Mouse (Mus musculus) T-cell, adult 2 months (primary cell): ENCODE results near the gene Rap1gap2.
"Not testable (repeated sequence)": the region's sequence is repeated elsewhere in the genome, so short reads cannot be mapped to it uniquely, and the experiment has no call there.

Experiments used
- DNase-seq: peaks from one replicate; pipeline ENCODE4 v3.0.0; 2022; ENCODE audit warnings: low spot score

The Rap1gap2 gene

GRCm38 (mm10) chr11:74621974-74622669, 11.4 kb upstream of the Rap1gap2 start:
- DNase-seq = no peak

- DNase-seq = no peak
Observed at GRCm38 (mm10) chr11:74619956-74620300, 9.2 kb upstream of the Rap1gap2 start.

DNA sequence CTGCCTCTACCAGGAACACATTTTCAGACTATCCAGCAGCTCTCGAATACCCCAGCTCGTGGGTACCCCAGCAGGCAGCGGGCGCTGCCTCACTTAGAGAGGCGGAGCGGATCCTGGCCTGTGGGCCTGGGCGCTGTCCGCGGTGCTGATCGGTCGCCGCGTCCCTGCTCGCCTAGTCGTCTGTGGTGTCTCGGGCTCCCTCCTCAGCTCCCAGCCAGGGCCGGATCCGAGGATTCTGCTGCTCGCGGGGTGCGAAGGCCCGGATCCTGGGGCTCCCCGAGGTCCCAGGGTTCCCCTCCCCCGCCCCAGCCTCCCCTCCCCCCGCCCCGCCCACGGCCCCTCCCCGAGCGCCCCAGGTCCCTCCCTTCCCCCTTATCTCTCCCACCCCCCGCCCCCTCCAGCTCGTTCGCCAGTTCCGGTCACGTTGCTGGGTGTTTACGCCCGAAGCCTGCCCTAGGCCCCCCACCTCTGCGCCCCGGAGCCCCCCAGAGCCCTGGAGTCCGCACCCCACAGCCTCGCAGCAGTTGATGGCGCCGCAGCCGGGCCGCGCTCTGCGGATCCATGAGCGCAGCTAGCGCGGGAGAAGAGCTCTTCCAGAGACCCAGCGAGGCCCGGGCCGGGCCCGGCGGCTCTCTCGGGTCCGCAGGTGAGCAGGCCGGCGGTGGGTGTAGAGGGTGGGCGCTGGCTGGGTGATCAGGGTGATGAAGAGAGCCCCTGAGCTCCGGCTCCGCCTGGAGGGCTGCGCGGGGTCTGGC, 8.7 kb upstream of the Rap1gap2 start, which contains the start of gene Ccdc92b:
Ccdc92b (plus strand) TSS at position 405 of the 755 bp plus-strand sequence.
- DNase-seq = peak; percentile 54

- no peak for DNase-seq
Observed at GRCm38 (mm10) chr11:74615571-74615970, 4.9 kb upstream of the Rap1gap2 start.

DNA sequence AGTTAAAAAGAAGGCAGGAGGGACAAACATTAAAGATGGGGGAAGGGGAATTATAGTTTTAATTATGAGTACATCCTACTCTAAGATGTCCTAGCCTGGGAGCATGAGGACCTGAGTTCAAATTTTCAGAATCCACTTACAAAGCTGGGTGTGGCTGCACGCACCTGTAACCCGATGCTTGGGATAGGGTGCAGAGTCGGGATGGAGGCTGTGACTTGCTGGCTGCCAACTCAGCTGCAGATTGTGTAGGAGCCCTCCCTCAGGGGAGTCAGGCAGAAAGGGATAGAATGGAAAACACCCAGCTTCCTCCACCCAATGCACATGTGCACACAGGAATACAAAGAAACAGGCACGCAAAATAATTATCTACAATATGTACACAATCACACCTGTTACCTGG, 2.7 kb upstream of the Rap1gap2 start:
- no peak for DNase-seq

DNA sequence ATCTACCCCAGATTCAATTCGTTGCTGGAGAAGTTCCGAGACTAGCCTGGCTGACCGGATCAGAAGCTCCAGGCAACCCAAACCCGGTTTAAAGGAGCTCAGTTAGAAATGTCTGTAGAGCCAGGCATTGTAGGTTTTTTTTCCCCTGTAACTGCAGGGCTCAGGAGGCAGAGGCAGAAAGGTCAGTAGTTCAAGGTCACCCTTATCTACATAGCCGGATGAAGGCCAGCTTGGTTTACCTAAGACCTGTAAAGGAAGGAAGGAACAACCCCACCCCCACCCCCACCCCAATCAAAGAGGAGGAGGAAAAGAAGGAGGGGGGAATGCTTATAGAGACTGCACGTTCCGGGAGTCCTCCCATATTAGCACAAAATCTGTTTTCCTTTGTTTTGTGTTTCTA, 722 bp upstream of the Rap1gap2 start:
- no peak for DNase-seq

DNA sequence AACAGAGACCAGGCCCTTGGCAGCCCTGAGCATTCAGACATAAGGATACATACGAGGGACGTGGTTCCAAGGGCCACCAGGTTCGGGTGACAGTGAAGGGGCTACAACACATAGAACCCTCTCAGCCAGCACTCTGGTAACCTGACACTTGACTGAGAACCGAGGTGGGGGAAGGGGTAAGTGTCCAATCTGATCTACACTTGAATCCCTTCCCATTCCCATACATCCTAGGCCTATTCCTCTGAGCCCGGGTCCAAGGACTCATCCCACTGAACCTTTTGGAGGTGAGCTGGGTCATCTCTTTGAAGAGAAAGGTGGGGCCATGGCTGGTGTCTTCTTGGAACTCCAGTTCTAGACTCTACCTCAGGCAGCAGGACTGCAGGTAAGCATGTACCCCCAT, 647 bp downstream of the Rap1gap2 start:
- no peak for DNase-seq

GRCm38 (mm10) chr11:74602286-74602685, 8.4 kb downstream of the Rap1gap2 start:
- no peak for DNase-seq

DNA sequence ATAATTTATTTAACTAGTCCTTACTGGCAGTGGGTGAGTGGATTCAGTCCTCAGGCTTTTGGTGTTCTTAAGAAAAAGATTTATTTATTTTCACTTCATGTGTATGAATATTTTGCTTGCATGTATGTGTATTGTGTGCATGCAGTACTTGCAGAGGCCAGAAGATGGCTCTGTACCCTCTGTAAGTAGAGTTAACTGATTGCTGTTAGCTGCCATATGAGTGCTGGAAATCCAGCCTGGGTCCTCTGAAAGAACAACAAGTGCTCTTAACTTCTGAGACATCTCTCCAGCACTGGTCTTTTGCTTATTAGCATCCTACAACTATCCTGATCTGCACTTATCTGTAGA, 12.8 kb downstream of the Rap1gap2 start:
- DNase-seq = no peak

GRCm38 (mm10) chr11:74597283-74597989, 13.3 kb downstream of the Rap1gap2 start:
- no peak for DNase-seq

GRCm38 (mm10) chr11:74592246-74592645, 18.5 kb downstream of the Rap1gap2 start:
- DNase-seq = no peak

- DNase-seq = no peak
Observed at GRCm38 (mm10) chr11:74590691-74591090, 20.0 kb downstream of the Rap1gap2 start.

DNA sequence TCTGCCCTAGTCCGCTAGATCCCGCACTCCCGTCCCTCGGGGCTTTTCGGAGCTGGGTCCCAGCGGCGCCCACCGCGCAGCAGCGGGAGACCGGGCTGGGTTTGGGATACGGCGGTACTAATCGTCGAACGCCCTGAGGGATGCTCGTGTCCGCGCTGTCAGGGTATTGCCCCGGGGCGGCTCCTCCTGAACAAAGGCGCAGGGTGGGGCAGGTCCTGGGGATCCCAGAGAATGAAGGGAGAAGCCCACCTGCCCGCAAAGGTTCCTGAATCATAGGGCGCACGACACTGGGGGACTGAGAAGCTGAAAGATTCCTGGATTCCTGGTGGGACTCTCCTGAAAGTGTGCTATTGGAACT, 20.5 kb downstream of the Rap1gap2 start:
- DNase-seq = no peak

DNA sequence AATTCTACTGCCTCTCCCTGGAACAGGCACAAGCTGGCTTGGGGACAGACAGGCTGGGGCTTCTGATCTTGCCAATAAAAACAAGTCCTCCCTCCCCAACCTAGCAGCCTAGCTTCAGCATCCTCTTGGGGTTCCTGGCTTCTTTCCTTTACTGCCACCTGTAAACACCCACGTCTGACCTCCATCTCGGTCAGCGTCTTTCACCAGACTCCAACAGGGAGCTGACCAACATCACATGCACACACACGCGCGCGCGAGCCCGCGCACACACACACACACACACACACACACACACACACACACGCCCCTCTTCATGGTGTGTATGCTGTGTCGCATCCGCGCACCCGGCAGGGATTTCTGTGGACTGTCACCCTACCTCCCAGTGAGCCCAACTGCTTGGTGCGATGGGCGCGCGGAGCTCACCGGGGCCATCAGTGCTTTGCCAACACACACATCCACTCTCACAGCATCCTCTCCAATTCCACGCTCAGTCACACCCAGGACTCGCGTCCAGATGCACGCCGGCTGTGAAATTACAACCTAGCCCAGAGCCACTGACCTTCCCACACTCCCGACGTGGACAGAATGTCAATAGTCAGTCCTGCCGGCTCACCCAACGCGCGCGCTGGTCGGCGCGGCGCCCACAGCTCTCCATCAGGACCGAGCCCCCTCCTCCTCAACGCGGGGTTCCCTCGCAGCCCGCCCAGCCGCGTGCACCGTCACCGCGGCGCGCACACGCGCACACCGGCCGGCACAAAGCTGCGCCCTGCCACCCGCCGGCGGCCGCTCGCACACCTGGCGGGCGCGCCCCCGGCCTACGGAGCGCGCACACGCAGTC, 21.1 kb downstream of the Rap1gap2 start:
- no peak for DNase-seq

DNA sequence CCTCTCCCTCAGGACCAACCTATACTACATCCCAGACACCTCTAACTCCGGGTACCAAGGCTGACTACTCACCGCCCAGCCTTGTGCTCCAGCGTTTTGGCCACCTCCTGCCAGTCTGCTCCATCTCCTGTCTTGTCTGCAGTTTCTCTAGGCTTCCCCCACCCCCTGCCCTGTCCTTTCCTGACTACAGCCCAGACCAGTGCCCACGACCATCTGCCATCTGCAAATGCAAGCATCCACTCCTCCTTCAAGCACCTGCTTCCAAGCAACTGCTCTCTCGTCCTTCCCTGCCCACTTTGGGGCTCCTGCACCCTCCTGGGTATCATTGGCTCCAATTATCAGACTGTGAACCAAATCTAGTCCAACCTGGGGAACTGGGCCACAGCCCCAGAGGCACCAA, 24.3 kb downstream of the Rap1gap2 start:
- no peak for DNase-seq

GRCm38 (mm10) chr11:74584946-74585723, 25.6 kb downstream of the Rap1gap2 start:
- DNase-seq = no peak

- DNase-seq = no peak
Observed at GRCm38 (mm10) chr11:74583824-74584349, 26.8 kb downstream of the Rap1gap2 start.

GRCm38 (mm10) chr11:74582464-74582863, 28.3 kb downstream of the Rap1gap2 start:
- no peak for DNase-seq

GRCm38 (mm10) chr11:74581333-74581732, 29.4 kb downstream of the Rap1gap2 start:
- not testable (repeated sequence) for DNase-seq

DNA sequence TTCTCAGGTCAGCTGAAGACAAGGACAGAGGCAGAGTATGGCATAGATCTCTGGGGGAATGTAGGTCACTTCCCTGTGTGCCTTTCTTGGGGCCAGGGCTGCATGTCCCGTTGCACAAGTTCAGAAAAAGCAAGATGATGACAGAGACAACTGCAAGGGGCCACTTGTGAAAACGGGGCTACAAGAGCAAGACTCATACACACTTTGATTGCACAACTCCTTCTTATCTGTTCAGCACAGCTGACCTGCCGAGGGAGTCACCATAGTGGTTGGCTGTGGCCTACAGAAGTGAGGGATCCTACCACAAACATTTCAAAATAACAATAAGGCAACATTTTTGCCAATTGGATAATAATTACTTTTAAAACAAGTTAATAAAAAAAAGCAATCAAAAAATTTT, 33.6 kb downstream of the Rap1gap2 start:
- no peak for DNase-seq

- no peak for DNase-seq
Observed at GRCm38 (mm10) chr11:74575940-74576339, 34.8 kb downstream of the Rap1gap2 start.
